Comparison of ENCODE assay signal across 12 mouse cellular contexts in the genomic region with DNA sequence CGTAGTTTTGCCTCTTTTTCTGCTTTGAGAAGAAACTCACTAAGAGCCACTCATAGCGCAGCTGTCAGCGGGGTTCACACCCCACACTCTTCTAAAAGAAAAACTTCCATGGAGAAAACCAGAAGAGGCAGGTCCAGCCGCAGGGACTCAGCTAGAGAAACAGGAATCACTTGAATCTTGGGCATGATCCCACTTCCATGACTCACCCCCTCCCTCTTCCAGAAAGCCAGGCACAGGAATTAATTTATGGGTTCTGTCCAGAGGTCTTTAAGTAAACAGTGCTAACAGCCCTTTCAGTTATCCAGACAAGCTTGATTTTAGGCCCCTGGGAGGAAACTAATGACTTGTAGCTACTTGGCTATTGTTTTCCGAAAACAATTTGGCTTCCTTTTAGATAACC.
DNase-seq lines count a peak whose midpoint lies in the region; ATAC-seq lines count a peak whose summit lies in the region.
"Had no signal": no experiment of that assay in that cellular context is flagged by ENCODE, and none has a peak within 500 bp of the region (broad histone marks: within the 10 kb centered on the region; RNA-seq: fewer than 3 reads in every experiment).

No protein-coding gene starts in this region.

- ATAC-seq in heart, embryonic 11.5 days (replicated peaks; ENCODE audit: insufficient number of reproducible peaks, low FRiP score, low TSS enrichment) = no peak
- peak; percentile 52; the same call in 1 of the 2 replicates for ATAC-seq in heart, embryonic 16.5 days (replicated peaks; ENCODE audit: extremely low read depth, insufficient read depth, low FRiP score)
- ATAC-seq in forebrain, embryonic 12.5 days (ENCODE audit: low FRiP score) = no peak
- no peak for ATAC-seq in megakaryocyte progenitor cell, adult 5-6 weeks (replicated peaks; ENCODE audit: poor library complexity)
- ATAC-seq: forebrain, postnatal 0 days had no signal

- no peaks in the 10 kb centered on the region; the same call in 1 of the 2 replicates for H3K4me1 ChIP-seq in heart, embryonic 11.5 days (ENCODE audit: control insufficient read depth, insufficient read depth, low read length)
- H3K4me1 ChIP-seq in heart, embryonic 16.5 days (ENCODE audit: control insufficient read depth, insufficient read depth, low read length) = no peaks in the 10 kb centered on the region
- H3K4me1 ChIP-seq in forebrain, embryonic 12.5 days = no peaks in the 10 kb centered on the region
- H3K4me1 ChIP-seq: hindbrain, embryonic 15.5 days had no signal

- no peak overlapping the region for H3K27ac ChIP-seq in heart, embryonic 11.5 days (ENCODE audit: low read depth, low read length)
- H3K27ac ChIP-seq in heart, embryonic 16.5 days (ENCODE audit: low read length) = no peak overlapping the region
- no peak overlapping the region for H3K27ac ChIP-seq in forebrain, embryonic 12.5 days
- H3K27ac ChIP-seq: hindbrain, embryonic 15.5 days had no signal

- no peaks in the 10 kb centered on the region for H3K9me3 ChIP-seq in heart, embryonic 11.5 days (replicated peaks; ENCODE audit: control insufficient read depth, low read length)
- no peaks in the 10 kb centered on the region for H3K9me3 ChIP-seq in heart, embryonic 16.5 days (replicated peaks; ENCODE audit: control insufficient read depth, low read length)
- no peaks in the 10 kb centered on the region for H3K9me3 ChIP-seq in forebrain, embryonic 12.5 days
- H3K9me3 ChIP-seq: hindbrain, embryonic 15.5 days had no signal

- no peak overlapping the region for H3K9ac ChIP-seq in heart, embryonic 11.5 days (ENCODE audit: low read depth, low read length)
- H3K9ac ChIP-seq in heart, embryonic 16.5 days (ENCODE audit: low read length) = no peak overlapping the region
- H3K9ac ChIP-seq in forebrain, embryonic 12.5 days = no peak overlapping the region
- H3K9ac ChIP-seq: forebrain, postnatal 0 days; hindbrain, embryonic 15.5 days had no signal

- H3K36me3 ChIP-seq in heart, embryonic 11.5 days (ENCODE audit: control insufficient read depth, insufficient read depth, low read length) = no peaks in the 10 kb centered on the region
- H3K36me3 ChIP-seq in heart, embryonic 16.5 days (ENCODE audit: control insufficient read depth, insufficient read depth) = no peaks in the 10 kb centered on the region
- H3K36me3 ChIP-seq in forebrain, embryonic 12.5 days (replicated peaks) = no peaks in the 10 kb centered on the region
- H3K36me3 ChIP-seq: hindbrain, embryonic 15.5 days had no signal

- WGBS in heart, embryonic 11.5 days (ENCODE audit: insufficient replicate concordance) = 56% methylated on average over 5 of the region's 5 CpGs
- 51% methylated on average over 5 of the region's 5 CpGs for WGBS in heart, embryonic 16.5 days
- 61% methylated on average over 5 of the region's 5 CpGs for WGBS in forebrain, embryonic 12.5 days

- peaks cover 8% of the 10 kb centered on the region; the same call in 1 of the 2 replicates for H3K27me3 ChIP-seq in heart, embryonic 11.5 days (ENCODE audit: control insufficient read depth, insufficient read depth, low read length)
- no peaks in the 10 kb centered on the region for H3K27me3 ChIP-seq in heart, embryonic 16.5 days (ENCODE audit: control insufficient read depth, insufficient read depth, low read length)
- peaks cover 1% of the 10 kb centered on the region; the same call in 1 of the 2 replicates for H3K27me3 ChIP-seq in forebrain, embryonic 12.5 days
- H3K27me3 ChIP-seq: hindbrain, embryonic 15.5 days had no signal

- H3K4me3 ChIP-seq in heart, embryonic 11.5 days (ENCODE audit: low read depth, low read length) = no peak overlapping the region
- H3K4me3 ChIP-seq in heart, embryonic 16.5 days (ENCODE audit: low read length) = no peak overlapping the region
- H3K4me3 ChIP-seq in forebrain, embryonic 12.5 days (replicated peaks) = no peak overlapping the region
- H3K4me3 ChIP-seq: hindbrain, embryonic 15.5 days had no signal

- H3K4me2 ChIP-seq in heart, embryonic 11.5 days = no peak overlapping the region
- H3K4me2 ChIP-seq in heart, embryonic 16.5 days (ENCODE audit: low read depth, low read length) = no peak overlapping the region
- H3K4me2 ChIP-seq in forebrain, embryonic 12.5 days = no peak overlapping the region
- H3K4me2 ChIP-seq: hindbrain, embryonic 15.5 days had no signal

- DNase-seq in heart, adult 11 months = peak; percentile 93
- DNase-seq in adrenal gland, adult 18-20 months (ENCODE audit: low spot score in 2 of 2) = peak; percentile 5 to 21
- peak; percentile 75 for DNase-seq in lung, postnatal 10 days
- DNase-seq in thymus, postnatal 10 days (ENCODE audit: low spot score in 2 of 2) = no peak
- DNase-seq: forebrain, postnatal 0 days; liver; right cerebral cortex, postnatal 14 days had no signal

Comparison
In these comparisons a context has a peak if more than half of its experiments do, and no peak if none do; other contexts are left out.
1. DNase-seq: peak in heart, adult 11 months (single experiment), adrenal gland, adult 18-20 months (2 of 2) and lung, postnatal 10 days (single experiment); none in thymus, postnatal 10 days (0 of 2).